Mouse (Mus musculus): ENCODE measurements at regions not wholly inside any gene's neighbourhood (a gene's known extent, or its start where the extent isn't known, plus 50 kb on each side); places are given as distances from the start of the nearest gene placed in this dataset.

- no peak for DNase-seq
Measured at GRCm38 (mm10) chr1:128779586-128780158, 187.6 kb upstream of the Cxcr4 start.

GRCm38 (mm10) chr1:128772440-128772839 lies 180.3 kb upstream of the Cxcr4 start:
- DNase-seq: no peak

GRCm38 (mm10) chr1:128770786-128771185 lies 178.7 kb upstream of the Cxcr4 start:
- DNase-seq: no peak

- no peak for DNase-seq
Measured at GRCm38 (mm10) chr1:128767991-128768390, 175.9 kb upstream of the Cxcr4 start.

GRCm38 (mm10) chr1:128767415-128767814 lies 175.3 kb upstream of the Cxcr4 start:
- no peak for DNase-seq

- no peak for DNase-seq
Measured at GRCm38 (mm10) chr1:128766894-128767268, 174.8 kb upstream of the Cxcr4 start.

- no peak for DNase-seq
Measured at GRCm38 (mm10) chr1:128766193-128766893, 174.2 kb upstream of the Cxcr4 start.

GRCm38 (mm10) chr1:128765626-128766025 lies 173.5 kb upstream of the Cxcr4 start:
- DNase-seq: no peak

GRCm38 (mm10) chr1:128765142-128765541 lies 173.0 kb upstream of the Cxcr4 start:
- no peak for DNase-seq

- DNase-seq: no peak
Measured at GRCm38 (mm10) chr1:128762854-128763253, 170.8 kb upstream of the Cxcr4 start.

- no peak for DNase-seq
Measured at GRCm38 (mm10) chr1:128762076-128762475, 170.0 kb upstream of the Cxcr4 start.

- DNase-seq: no peak
Measured at GRCm38 (mm10) chr1:128758802-128759481, 166.8 kb upstream of the Cxcr4 start.

- no peak for DNase-seq
Measured at GRCm38 (mm10) chr1:128758294-128758801, 166.3 kb upstream of the Cxcr4 start.

GRCm38 (mm10) chr1:128753427-128754012 lies 161.4 kb upstream of the Cxcr4 start:
- no peak for DNase-seq

GRCm38 (mm10) chr1:128749437-128749994 lies 157.4 kb upstream of the Cxcr4 start:
- no peak for DNase-seq

- DNase-seq: peak in 1 of 2 experiments; percentile 8
Measured at GRCm38 (mm10) chr1:128747196-128747790, 155.2 kb upstream of the Cxcr4 start.

GRCm38 (mm10) chr1:128746461-128747009 lies 154.4 kb upstream of the Cxcr4 start:
- DNase-seq: peak in 1 of 2 experiments; percentile 18

GRCm38 (mm10) chr1:128740616-128741015 lies 148.5 kb upstream of the Cxcr4 start:
- no peak for DNase-seq

GRCm38 (mm10) chr1:128738152-128738551 lies 146.1 kb upstream of the Cxcr4 start:
- peak; percentile 57 to 78 for DNase-seq

GRCm38 (mm10) chr1:128734857-128735256 lies 142.8 kb upstream of the Cxcr4 start:
- no peak for DNase-seq

- no peak for DNase-seq
Measured at GRCm38 (mm10) chr1:128731445-128731844, 139.4 kb upstream of the Cxcr4 start.

GRCm38 (mm10) chr1:128724433-128725091 lies 132.5 kb upstream of the Cxcr4 start:
- DNase-seq: no peak
